Mouse (Mus musculus): ENCODE data around the gene Ndufb4.

GRCm38 (mm10) chr16:37663643-37664459, 9.6 kb upstream of the Ndufb4 start:
- TF ChIP-seq POLR2A (IDR thresholded peaks at IDR 0.05; ENCODE audit: low read depth, low read length) (no peak), CTCF (IDR thresholded peaks at IDR 0.05; ENCODE audit: extremely low read depth, insufficient read length, insufficient replicate concordance, low read depth, low read length) (no peak)
